Mouse (Mus musculus) bone marrow, adult 2 months (tissue): ENCODE measurements around the gene Hes1.

Source experiments
- CTCF ChIP-seq: fragments of 200-500 bp; IDR thresholded peaks from 2 replicates; pipeline ENCODE4 v1.5.1; 2011; ENCODE audit warnings: low read length, control low read depth; ENCODE audit not compliant: control insufficient read depth, insufficient read depth
- POLR2A ChIP-seq: fragments of 200-500 bp; IDR thresholded peaks from 2 replicates; pipeline ENCODE4 v1.6.1; 2011; ENCODE audit warnings: low read depth, mild to moderate bottlenecking, control low read depth, low read length, borderline replicate concordance; ENCODE audit not compliant: control insufficient read depth

- TF ChIP-seq CTCF (no peak), POLR2A (no peak)
These were observed 883 bp upstream of the Hes1 start for GRCm38 (mm10) chr16:30063121-30063881.
